Mouse (Mus musculus) right cerebral cortex, postnatal 10 days (tissue): ENCODE data around the gene Tut1.
"Not testable (repeated sequence)": the region's sequence is repeated elsewhere in the genome, so short reads cannot be mapped to it uniquely, and the experiment has no call there.

Experiments used
- DNase-seq, 2 experiments: peaks; one replicate each; pipeline ENCODE4 v3.0.0; 2021; ENCODE audit warnings: low spot score in 2 of 2

Tut1 gene

GRCm38 (mm10) chr19:8942276-8942964 is 11.2 kb upstream of the Tut1 start:
- DNase-seq: peak; percentile 69 to 71

- no peak for DNase-seq
Observed at GRCm38 (mm10) chr19:8943047-8943446, 10.6 kb upstream of the Tut1 start.

DNA sequence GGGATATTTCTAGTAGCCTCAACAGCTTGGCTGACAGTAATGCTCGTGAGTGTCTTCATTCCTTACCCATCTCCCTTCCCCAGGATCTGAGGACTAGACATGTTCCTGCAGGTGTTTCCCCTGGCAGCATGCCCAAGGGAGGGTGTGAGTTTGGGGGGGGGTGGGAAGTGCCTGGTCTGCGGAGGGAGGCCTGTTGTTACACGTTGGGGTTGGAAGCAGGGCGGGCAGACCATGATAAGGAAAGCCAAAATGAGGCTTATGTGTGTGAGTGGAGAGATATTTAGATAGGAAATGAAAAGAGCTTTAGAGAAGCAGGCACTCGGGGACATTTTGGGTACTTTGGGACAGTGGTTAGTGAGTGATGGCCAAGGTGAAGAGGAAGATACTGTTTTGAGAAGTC is 9.6 kb upstream of the Tut1 start:
- DNase-seq: no peak

- DNase-seq: peak in 1 of 2 experiments; percentile 61
Observed at GRCm38 (mm10) chr19:8944750-8945149, 8.9 kb upstream of the Tut1 start.

GRCm38 (mm10) chr19:8945251-8945650 is 8.4 kb upstream of the Tut1 start:
- DNase-seq: no peak

- no peak for DNase-seq
Observed at GRCm38 (mm10) chr19:8946929-8947328, 6.7 kb upstream of the Tut1 start.

DNA sequence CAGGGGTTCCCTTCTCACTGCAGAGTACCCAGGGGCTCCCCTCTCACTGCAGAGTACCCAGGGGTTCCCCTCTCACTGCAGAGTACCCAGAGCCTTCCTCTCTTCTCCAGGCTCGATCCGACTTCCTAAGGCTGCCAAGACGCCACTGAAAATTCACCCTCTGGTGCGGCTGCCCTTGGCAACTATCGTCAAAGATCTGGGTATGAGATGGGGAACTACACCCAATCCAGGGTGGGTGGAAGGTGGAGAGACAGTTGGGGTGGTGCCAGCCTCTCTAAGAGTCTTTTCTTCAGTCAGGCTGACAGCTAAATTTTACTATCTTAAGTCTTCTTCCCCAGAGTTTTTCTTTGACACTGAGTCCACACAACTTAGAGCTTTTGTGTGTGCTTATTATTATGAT is 3.5 kb upstream of the Tut1 start:
- DNase-seq: no peak

GRCm38 (mm10) chr19:8952241-8952640 is 1.4 kb upstream of the Tut1 start:
- DNase-seq: peak; percentile 55 to 72

DNA sequence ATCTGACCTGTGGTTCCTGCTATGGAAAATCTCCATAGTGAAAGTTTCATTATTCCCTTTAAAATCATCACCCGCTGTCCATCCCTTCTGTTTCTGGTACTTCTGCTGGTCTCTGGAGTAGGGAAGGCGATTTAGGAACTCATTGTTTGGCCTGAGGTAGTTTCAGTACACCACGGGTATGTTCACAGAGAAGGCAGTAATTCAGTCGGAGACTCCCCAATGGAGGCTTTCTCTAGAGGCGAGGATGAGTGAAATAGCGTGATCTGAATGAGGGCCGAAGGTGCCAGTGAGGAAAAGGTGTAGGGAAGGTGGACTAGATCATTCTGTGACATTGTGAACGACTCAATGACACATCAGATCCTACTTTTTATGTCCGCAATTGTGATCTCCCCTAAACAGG is 524 bp downstream of the Tut1 start:
- no peak for DNase-seq

- DNase-seq: no peak
Observed at GRCm38 (mm10) chr19:8962256-8962655, 8.6 kb downstream of the Tut1 start.

- DNase-seq: no peak
Observed at GRCm38 (mm10) chr19:8965075-8965474, 11.4 kb downstream of the Tut1 start.

DNA sequence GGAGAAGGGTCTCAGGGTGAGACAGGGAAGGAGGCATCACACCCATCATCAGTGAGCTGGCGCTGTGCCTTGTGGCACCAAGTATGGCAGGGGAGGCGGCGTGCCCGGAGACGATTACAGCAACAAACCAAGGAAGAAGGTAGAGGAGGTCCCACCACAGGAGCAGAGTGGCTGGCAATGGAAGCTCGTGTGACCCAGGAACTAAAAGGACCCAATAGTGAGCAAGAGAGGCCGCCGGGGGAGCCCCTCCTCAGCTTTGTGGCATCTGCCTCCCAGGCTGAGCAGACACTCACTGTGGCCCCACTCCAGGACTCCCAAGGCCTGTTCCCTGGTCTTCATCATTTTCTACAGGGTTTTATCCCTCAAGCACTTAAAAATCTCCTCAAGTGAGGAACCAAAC is 12.1 kb downstream of the Tut1 start:
- no peak for DNase-seq

DNA sequence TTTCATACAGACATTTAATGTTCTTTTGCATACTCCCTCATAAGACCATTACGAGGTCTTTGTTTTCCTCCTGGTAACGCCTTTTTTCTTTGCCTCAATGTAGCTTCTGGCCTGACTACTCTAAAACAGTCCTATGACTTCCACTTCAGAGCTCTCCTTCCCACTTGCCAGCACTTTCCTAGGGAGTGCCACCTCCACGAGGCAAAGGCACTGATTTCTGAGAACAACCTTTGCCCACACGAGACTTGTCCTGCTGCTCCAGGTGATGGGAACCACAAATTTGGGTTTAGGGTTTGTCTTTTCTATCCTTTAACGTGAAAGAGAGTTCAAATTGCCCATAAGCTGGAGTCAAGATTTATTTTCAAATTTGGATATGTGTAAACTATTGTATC is 12.5 kb downstream of the Tut1 start:
- DNase-seq: no peak

- peak; percentile 99 to 100 for DNase-seq
Observed at GRCm38 (mm10) chr19:8966590-8967372, 13.1 kb downstream of the Tut1 start, which contains the start of gene Eef1g. Eef1g (plus strand) TSS chr19:8967041.

DNA sequence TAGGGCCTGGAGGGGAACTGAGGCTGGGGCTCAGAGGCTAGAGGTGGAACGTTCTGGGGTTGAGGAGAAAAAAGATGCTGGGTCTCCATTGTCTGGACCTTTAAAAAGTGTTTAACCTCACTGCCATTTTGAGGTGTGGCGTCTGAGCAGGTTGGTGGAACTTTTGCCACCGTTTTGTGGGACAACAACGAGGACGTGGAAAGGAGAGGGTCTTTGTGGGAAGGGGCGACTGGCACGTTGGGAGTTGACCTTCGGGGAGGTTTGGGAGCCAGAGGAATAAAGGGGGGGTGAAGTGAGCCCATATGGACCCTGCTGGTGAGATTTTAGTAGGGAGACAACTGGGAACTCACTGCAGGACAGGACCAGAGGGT is 13.7 kb downstream of the Tut1 start:
- DNase-seq: no peak

- DNase-seq: no peak
Observed at GRCm38 (mm10) chr19:8967893-8968292, 14.2 kb downstream of the Tut1 start.

DNA sequence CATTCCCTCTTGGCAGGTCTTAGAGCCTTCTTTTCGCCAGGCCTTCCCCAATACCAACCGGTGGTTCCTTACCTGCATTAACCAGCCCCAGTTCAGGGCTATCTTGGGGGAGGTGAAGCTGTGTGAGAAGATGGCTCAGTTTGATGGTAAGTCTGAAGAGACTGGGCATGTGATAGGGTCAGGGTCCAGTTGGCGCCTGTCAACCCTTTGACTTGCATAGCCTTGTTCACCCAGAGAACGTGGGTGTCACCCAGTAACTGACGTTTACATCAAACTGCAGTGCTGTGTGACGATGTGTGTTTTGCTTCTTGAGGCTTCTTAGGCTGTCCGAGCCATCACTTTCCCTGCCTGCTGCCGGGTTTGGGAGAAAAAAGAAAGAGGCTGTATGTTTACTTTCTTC is 18.8 kb downstream of the Tut1 start:
- not testable (repeated sequence) for DNase-seq

DNA sequence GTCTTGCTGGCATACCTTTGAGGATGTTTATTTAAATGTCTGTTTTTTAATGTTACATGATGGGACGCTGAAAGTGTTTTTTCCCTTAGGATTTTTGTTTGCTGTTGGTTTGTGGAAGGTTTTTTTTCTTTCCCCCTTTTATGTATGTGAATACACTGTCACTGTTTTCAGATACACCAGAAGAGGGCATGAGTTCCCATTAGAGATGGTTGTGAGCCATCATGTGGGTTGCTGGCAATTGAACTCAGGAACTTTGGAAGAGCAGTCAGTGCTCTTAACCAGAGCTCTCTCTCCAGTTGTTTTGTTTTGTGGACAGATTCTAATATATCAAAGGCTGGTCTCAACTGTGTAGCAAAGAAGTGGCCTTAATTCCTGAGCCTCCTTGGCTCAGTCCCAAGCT is 21.0 kb downstream of the Tut1 start:
- DNase-seq: no peak

DNA sequence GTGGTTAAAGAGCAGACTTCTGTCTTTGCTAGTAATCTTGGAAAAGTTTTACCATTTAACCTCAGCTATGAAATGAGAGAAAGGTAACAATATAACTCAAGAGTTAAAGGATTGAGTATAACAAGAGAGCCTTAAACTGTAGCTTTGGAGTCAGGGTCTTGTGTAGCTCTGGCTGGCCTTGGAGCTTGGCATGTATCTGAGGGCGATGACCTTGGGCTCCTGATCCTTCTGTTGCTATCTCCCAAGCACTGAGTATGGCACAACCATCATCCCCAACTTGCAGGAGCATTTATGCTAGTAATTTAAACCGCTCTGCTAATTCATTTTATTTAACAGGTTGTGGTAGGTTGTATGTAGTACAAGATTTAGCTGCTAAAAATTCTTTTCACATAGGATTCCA is 21.8 kb downstream of the Tut1 start:
- DNase-seq: no peak

- DNase-seq: no peak
Observed at GRCm38 (mm10) chr19:8976535-8976934, 22.9 kb downstream of the Tut1 start.

DNA sequence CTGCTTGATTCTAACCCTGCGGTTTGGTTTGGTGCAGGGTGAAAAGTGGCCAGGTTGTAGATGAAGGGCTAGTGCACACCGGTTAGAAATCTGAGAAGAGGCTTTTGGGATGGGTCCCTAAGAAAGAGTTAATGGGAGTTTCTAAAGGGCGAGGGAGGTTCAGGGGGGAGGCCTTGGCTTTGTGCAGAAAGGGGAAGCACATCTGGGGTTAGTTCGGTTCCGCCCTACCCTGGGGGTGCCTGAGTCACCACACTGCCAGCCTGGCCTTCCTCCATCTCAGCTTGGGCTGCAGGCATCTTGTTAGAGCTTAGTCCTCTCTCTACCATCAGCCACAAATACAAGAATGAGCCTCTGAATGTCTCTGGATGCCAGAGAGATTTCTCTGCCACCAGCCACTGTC is 27.1 kb downstream of the Tut1 start:
- DNase-seq: no peak

DNA sequence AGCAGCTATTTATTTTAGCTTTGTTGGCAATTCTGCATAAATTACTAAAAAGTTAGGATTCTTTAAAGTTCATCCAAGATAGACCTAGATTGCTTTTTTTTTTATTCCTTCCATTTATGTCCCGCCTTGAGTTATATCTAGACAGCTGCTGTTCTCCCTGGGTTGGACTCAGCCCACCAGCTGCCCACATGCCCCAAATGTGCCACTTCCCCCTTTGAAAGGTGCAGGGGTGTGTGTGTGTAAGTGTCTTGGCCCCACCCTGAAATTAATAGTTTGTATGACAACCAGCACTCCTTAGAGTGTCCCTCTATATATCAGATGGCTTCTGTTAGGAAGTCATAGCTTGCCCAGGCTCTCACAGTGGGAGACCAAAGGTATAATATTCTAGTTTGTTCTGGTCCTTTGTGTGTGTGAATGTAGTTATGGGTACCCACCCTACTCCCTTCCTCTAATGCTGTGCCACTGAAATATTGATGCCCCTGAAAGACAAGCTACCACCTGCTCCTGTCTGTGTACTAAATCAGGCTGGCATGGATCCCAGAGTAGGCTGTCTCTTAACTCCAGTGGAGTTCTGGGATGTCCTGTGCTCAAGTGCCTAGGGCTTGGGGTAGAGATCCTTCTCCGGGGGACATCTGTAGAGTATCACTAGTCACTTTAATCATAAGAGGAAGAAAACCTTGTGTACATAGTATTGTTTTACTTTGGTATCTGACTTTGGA is 28.0 kb downstream of the Tut1 start:
- DNase-seq: no peak
